Mouse (Mus musculus): ENCODE measurements around the gene Ttc8. TPM values are rescaled to one million over a fixed set of nuclear protein-coding genes. Genes with fewer than 3 reads are reported as not detected.

Gene Ttc8
- total RNA-seq, 4 experiments from 2014 or later = 40.6 to 59.3 (median 54.3) TPM

- no peak for DNase-seq (ENCODE audit: low spot score in 2 of 2)
These were observed 51.9 kb downstream of the Ttc8 start for GRCm38 (mm10) chr12:98972291-98972690.

- DNase-seq (ENCODE audit: low spot score in 2 of 2) = no peak
These were observed 53.1 kb downstream of the Ttc8 start for GRCm38 (mm10) chr12:98973461-98973860.

- DNase-seq (ENCODE audit: low spot score in 2 of 2) = no peak
These were observed 53.9 kb downstream of the Ttc8 start for GRCm38 (mm10) chr12:98974157-98974804.

- no peak for DNase-seq (ENCODE audit: low spot score in 2 of 2)
These were observed 60.7 kb downstream of the Ttc8 start for GRCm38 (mm10) chr12:98981081-98981480.

GRCm38 (mm10) chr12:98984785-98985184 lies 64.4 kb downstream of the Ttc8 start:
- no peak for DNase-seq (ENCODE audit: low spot score in 2 of 2)

- no peak for DNase-seq (ENCODE audit: low spot score in 2 of 2)
These were observed 70.9 kb downstream of the Ttc8 start for GRCm38 (mm10) chr12:98991076-98991829.

- no peak for DNase-seq (ENCODE audit: low spot score in 2 of 2)
These were observed 71.4 kb downstream of the Ttc8 start for GRCm38 (mm10) chr12:98991830-98992216.

- no peak for DNase-seq (ENCODE audit: low spot score in 2 of 2)
These were observed 73.4 kb downstream of the Ttc8 start for GRCm38 (mm10) chr12:98993736-98994135.

GRCm38 (mm10) chr12:98994366-98994765 lies 74.0 kb downstream of the Ttc8 start:
- no peak for DNase-seq (ENCODE audit: low spot score in 2 of 2)

- DNase-seq (ENCODE audit: low spot score in 2 of 2) = peak in 1 of 2 experiments; percentile 35
These were observed 75.5 kb downstream of the Ttc8 start for GRCm38 (mm10) chr12:98995881-98996280.

- DNase-seq (ENCODE audit: low spot score in 2 of 2) = no peak
These were observed 76.2 kb downstream of the Ttc8 start for GRCm38 (mm10) chr12:98996581-98996988.

- DNase-seq (ENCODE audit: low spot score in 2 of 2) = no peak
These were observed 76.7 kb downstream of the Ttc8 start for GRCm38 (mm10) chr12:98997046-98997445.

- DNase-seq (ENCODE audit: low spot score in 2 of 2) = no peak
These were observed 78.5 kb downstream of the Ttc8 start for GRCm38 (mm10) chr12:98998662-98999428.

GRCm38 (mm10) chr12:99000310-99000709 lies 79.9 kb downstream of the Ttc8 start:
- DNase-seq (ENCODE audit: low spot score in 2 of 2) = no peak

GRCm38 (mm10) chr12:99003046-99003445 lies 82.7 kb downstream of the Ttc8 start:
- no peak for DNase-seq (ENCODE audit: low spot score in 2 of 2)

GRCm38 (mm10) chr12:99004752-99005151 lies 84.4 kb downstream of the Ttc8 start:
- DNase-seq (ENCODE audit: low spot score in 2 of 2) = no peak

- DNase-seq (ENCODE audit: low spot score in 2 of 2) = no peak
These were observed 88.4 kb downstream of the Ttc8 start for GRCm38 (mm10) chr12:99008786-99009185.

- no peak for DNase-seq (ENCODE audit: low spot score in 2 of 2)
These were observed 89.1 kb downstream of the Ttc8 start for GRCm38 (mm10) chr12:99009430-99009829.

- DNase-seq (ENCODE audit: low spot score in 2 of 2) = no peak
These were observed 89.7 kb downstream of the Ttc8 start for GRCm38 (mm10) chr12:99010044-99010443.

GRCm38 (mm10) chr12:99011161-99011861 lies 90.9 kb downstream of the Ttc8 start:
- DNase-seq (ENCODE audit: low spot score in 2 of 2) = no peak

- peak; percentile 72 to 79 for DNase-seq (ENCODE audit: low spot score in 2 of 2)
These were observed 95.5 kb downstream of the Ttc8 start for GRCm38 (mm10) chr12:99015870-99016269.
